Mouse (Mus musculus) embryonic facial prominence, embryonic 14.5 days (tissue): Measurements from ENCODE around the gene Mettl27. TPM values are rescaled to one million over a fixed set of nuclear protein-coding genes. Genes with fewer than 3 reads are reported as not detected.

ENCODE experiments used
- ATAC-seq: fragments of 200-750 bp; cut with Nextera tagmentation; 2 replicates; pipeline ENCODE4 v1.8.0; 2017; ENCODE audit warnings: low read depth, moderate number of reproducible peaks, moderate TSS enrichment
- DNase-seq: peaks from one replicate; pipeline ENCODE4 v3.0.0-alpha.2; 2015; ENCODE audit warnings: low spot score
- H3K27ac ChIP-seq: fragments of 300-500 bp; sonication (generic); replicated peaks from 2 replicates; pipeline ENCODE4 v1.5.1; 2014; ENCODE audit warnings: low read depth, mild to moderate bottlenecking, low read length, moderate library complexity
- H3K27me3 ChIP-seq: fragments of 300-500 bp; sonication (generic); replicated peaks from 2 replicates; pipeline ENCODE4 v1.6.1; 2014; ENCODE audit warnings: low read length; ENCODE audit not compliant: control insufficient read depth, insufficient read depth
- H3K36me3 ChIP-seq: fragments of 300-500 bp; sonication (generic); 2 replicates; pipeline ENCODE4 v1.6.1; 2014; ENCODE audit warnings: low read length, mixed read lengths; ENCODE audit not compliant: control insufficient read depth, insufficient read depth
- H3K4me1 ChIP-seq: fragments of 300-500 bp; sonication (generic); 2 replicates; pipeline ENCODE4 v1.6.1; 2014; ENCODE audit warnings: antibody characterized with exemption, low read length; ENCODE audit not compliant: control insufficient read depth, insufficient read depth
- H3K4me2 ChIP-seq: fragments of 300-500 bp; sonication (generic); 2 replicates; pipeline ENCODE4 v1.6.1; 2014; ENCODE audit warnings: low read depth, mild to moderate bottlenecking, low read length, moderate library complexity, mixed read lengths
- H3K4me3 ChIP-seq: fragments of 300-500 bp; sonication (generic); 2 replicates; pipeline ENCODE4 v1.5.1; 2014; ENCODE audit warnings: low read depth, mild to moderate bottlenecking, low read length
- H3K9ac ChIP-seq: fragments of 300-500 bp; sonication (generic); 2 replicates; pipeline ENCODE4 v1.6.1; 2014; ENCODE audit warnings: low read depth, mild to moderate bottlenecking, low read length, moderate library complexity, mixed read lengths
- H3K9me3 ChIP-seq: fragments of 300-500 bp; sonication (generic); 2 replicates; pipeline ENCODE4 v1.6.1; 2016; ENCODE audit warnings: low read length; ENCODE audit not compliant: control insufficient read depth
- WGBS: fragments of 180-500 bp; shearing (Covaris S2); extraction: QIAGEN DNeasy Blood & Tissue Kit; methylation state at CpG from one replicate; pipeline ENCODE4 v1.1.7; 2014; 5-methylcytosine and 5-hydroxymethylcytosine counted together
- polyA plus RNA-seq: library from polyadenylated mRNA; unstranded; fragments of >200 nt; fragmentation: Nextera tagmentation; extraction: Ambion mirVana; gene quantifications from 2 replicates; pipeline ENCODE4 v1.2.1, GENCODE M21; 2014

The Mettl27 gene
- polyA plus RNA-seq, 1 experiment from 2014 or later = 10.6 TPM

- Histone ChIP-seq H3K4me3 (no peak overlapping the region), H3K36me3 (no peaks in the 10 kb centered on the region), H3K27me3 (no peaks in the 10 kb centered on the region), H3K4me1 (no peaks in the 10 kb centered on the region), H3K9ac (no peak overlapping the region), H3K9me3 (0 out of 2 replicates have a peak, but pooled peaks cover 5% of the 10 kb centered on the region), H3K27ac (no peak overlapping the region), H3K4me2 (no peak overlapping the region)
- WGBS = 72% methylated on average over 8 of the region's 8 CpGs
- ATAC-seq (no peak), DNase-seq (no peak)
Measured at GRCm38 (mm10) chr5:134914510-134914909, 17.7 kb upstream of the Mettl27 start.

GRCm38 (mm10) chr5:134915311-134915710, 16.9 kb upstream of the Mettl27 start, which contains the start of gene Cldn13:
TSS of gene Cldn13 (minus strand) at chr5:134915526.
- no peak within 1 kb of the TSS for H3K4me2 ChIP-seq
- no peaks in the 10 kb centered on the region for H3K36me3 ChIP-seq
- no peaks in the 10 kb centered on the region for H3K4me1 ChIP-seq
- H3K9me3 ChIP-seq = 0 out of 2 replicates have a peak, but pooled peaks cover 5% of the 10 kb centered on the region
- no peak for ATAC-seq
- H3K4me3 ChIP-seq = no peak within 1 kb of the TSS
- WGBS = 80% methylated on average over 8 of the region's 8 CpGs
- no peaks in the 10 kb centered on the region for H3K27me3 ChIP-seq
- H3K27ac ChIP-seq = no peak within 1 kb of the TSS
- DNase-seq = no peak
- H3K9ac ChIP-seq = no peak within 1 kb of the TSS

GRCm38 (mm10) chr5:134918071-134918832, 13.9 kb upstream of the Mettl27 start:
- ATAC-seq = 0 out of 2 replicates have a peak, but pooled peaks have one; percentile 41
- DNase-seq = peak; percentile 53
- WGBS = 51% methylated on average over 16 of the region's 16 CpGs
- Histone ChIP-seq H3K9me3 (0 out of 2 replicates have a peak, but pooled peaks cover 5% of the 10 kb centered on the region), H3K27me3 (no peaks in the 10 kb centered on the region), H3K27ac (no peak overlapping the region), H3K9ac (no peak overlapping the region), H3K4me3 (no peak overlapping the region), H3K4me1 (no peaks in the 10 kb centered on the region), H3K36me3 (no peaks in the 10 kb centered on the region), H3K4me2 (no peak overlapping the region)

- H3K4me1 ChIP-seq = no peaks in the 10 kb centered on the region
- H3K27me3 ChIP-seq = no peaks in the 10 kb centered on the region
- no peak overlapping the region for H3K9ac ChIP-seq
- H3K36me3 ChIP-seq = no peaks in the 10 kb centered on the region
- whole genome bisulfite sequencing = 80% methylated on average over 3 of the region's 3 CpGs
- no peak overlapping the region for H3K27ac ChIP-seq
- no peak overlapping the region for H3K4me3 ChIP-seq
- no peak for DNase-seq
- H3K4me2 ChIP-seq = no peak overlapping the region
- ATAC-seq = no peak
- H3K9me3 ChIP-seq = 0 out of 2 replicates have a peak, but pooled peaks cover 5% of the 10 kb centered on the region
Measured at GRCm38 (mm10) chr5:134919097-134919496, 13.1 kb upstream of the Mettl27 start.

- no peaks in the 10 kb centered on the region for H3K36me3 ChIP-seq
- H3K4me1 ChIP-seq = no peaks in the 10 kb centered on the region
- H3K27me3 ChIP-seq = no peaks in the 10 kb centered on the region
- no peak overlapping the region for H3K4me3 ChIP-seq
- no peak overlapping the region for H3K4me2 ChIP-seq
- H3K27ac ChIP-seq = no peak overlapping the region
- 79% methylated on average over 6 of the region's 6 CpGs for WGBS
- DNase-seq (no peak), ATAC-seq (no peak)
- H3K9ac ChIP-seq = no peak overlapping the region
- 0 out of 2 replicates have a peak, but pooled peaks cover 5% of the 10 kb centered on the region for H3K9me3 ChIP-seq
Measured at GRCm38 (mm10) chr5:134920106-134920687, 12.0 kb upstream of the Mettl27 start.

- Histone ChIP-seq H3K4me2 (no peak overlapping the region), H3K4me3 (no peak overlapping the region), H3K4me1 (no peaks in the 10 kb centered on the region), H3K9me3 (0 out of 2 replicates have a peak, but pooled peaks cover 5% of the 10 kb centered on the region), H3K9ac (no peak overlapping the region), H3K36me3 (no peaks in the 10 kb centered on the region), H3K27ac (no peak overlapping the region), H3K27me3 (no peaks in the 10 kb centered on the region)
- WGBS = 88% methylated on average over 8 of the region's 8 CpGs
- ATAC-seq (no peak), DNase-seq (no peak)
Measured at GRCm38 (mm10) chr5:134921106-134921505, 11.1 kb upstream of the Mettl27 start.

- H3K9ac ChIP-seq = no peak overlapping the region
- H3K4me3 ChIP-seq = no peak overlapping the region
- H3K9me3 ChIP-seq = no peaks in the 10 kb centered on the region
- DNase-seq = no peak
- H3K4me1 ChIP-seq = no peaks in the 10 kb centered on the region
- no peak overlapping the region for H3K27ac ChIP-seq
- H3K36me3 ChIP-seq = no peaks in the 10 kb centered on the region
- no peak for ATAC-seq
- H3K27me3 ChIP-seq = no peaks in the 10 kb centered on the region
- 71% methylated on average over 6 of the region's 6 CpGs for WGBS
- H3K4me2 ChIP-seq = no peak overlapping the region
Measured at GRCm38 (mm10) chr5:134923141-134923540, 9.0 kb upstream of the Mettl27 start.

GRCm38 (mm10) chr5:134926726-134927125, 5.4 kb upstream of the Mettl27 start:
- no peaks in the 10 kb centered on the region for H3K27me3 ChIP-seq
- H3K9me3 ChIP-seq = no peaks in the 10 kb centered on the region
- H3K9ac ChIP-seq = no peak overlapping the region
- 63% methylated on average over 4 of the region's 4 CpGs for WGBS
- H3K4me2 ChIP-seq = no peak overlapping the region
- no peak overlapping the region for H3K27ac ChIP-seq
- no peaks in the 10 kb centered on the region for H3K36me3 ChIP-seq
- no peak overlapping the region for H3K4me3 ChIP-seq
- no peak for DNase-seq
- no peaks in the 10 kb centered on the region for H3K4me1 ChIP-seq
- ATAC-seq = no peak
